Mouse (Mus musculus) olfactory bulb, adult 2 months (tissue): ENCODE measurements around the gene Rpl13.

Experiments
- CTCF ChIP-seq: fragments of 200-500 bp; IDR thresholded peaks from 2 replicates; pipeline ENCODE4 v1.5.1; 2012; ENCODE audit warnings: low read depth, mild to moderate bottlenecking, low read length, moderate library complexity; ENCODE audit not compliant: insufficient read depth
- POLR2A ChIP-seq: fragments of 200-500 bp; IDR thresholded peaks from 2 replicates; pipeline ENCODE4 v1.6.1; 2012; ENCODE audit warnings: mild to moderate bottlenecking, low read depth, low read length, moderate library complexity; ENCODE audit not compliant: insufficient read depth

DNA sequence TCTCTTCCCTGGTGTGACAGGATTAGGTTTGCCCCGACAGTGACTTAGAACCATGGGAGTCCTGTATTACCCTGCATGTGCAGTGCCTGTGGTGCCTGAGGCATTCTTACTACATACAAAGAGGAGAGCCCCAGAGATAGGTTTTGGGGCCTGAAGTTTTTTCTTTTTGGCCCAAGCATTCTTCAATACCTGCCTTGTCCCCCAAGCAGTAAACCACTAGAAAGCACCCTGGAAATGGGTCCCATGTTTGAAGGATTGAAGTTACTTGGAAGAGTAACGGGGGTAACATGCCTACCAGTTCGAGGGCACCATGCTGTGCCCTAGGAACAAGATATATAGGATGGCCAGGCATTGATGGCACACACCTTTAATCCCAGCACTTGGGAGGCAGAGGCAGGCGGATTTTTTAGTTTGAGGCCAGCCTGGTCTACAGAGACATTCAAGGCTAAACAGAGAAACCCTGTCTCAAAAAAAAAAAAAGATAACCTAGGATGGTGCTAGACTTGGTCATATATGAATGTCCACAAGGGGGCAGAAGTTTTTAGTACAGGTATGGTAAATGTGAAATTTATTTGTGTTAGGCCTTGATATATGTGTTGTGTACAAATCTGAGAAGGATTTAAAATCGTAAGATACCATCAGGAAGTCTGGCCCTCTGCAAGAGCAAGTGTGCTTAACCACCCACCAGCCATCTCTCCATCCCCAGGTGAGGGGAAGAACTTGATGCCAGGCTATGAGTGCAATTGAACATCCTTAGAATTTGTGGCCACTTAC lies 3.6 kb downstream of the Rpl13 start:
- TF ChIP-seq POLR2A: no peak
- TF ChIP-seq CTCF: no peak
